Mouse (Mus musculus) left cerebral cortex, postnatal 10 days (tissue): ENCODE measurements around the gene Usf2. TPM values are rescaled to one million over a fixed set of nuclear protein-coding genes. Genes with fewer than 3 reads are reported as not detected.
"Not testable (repeated sequence)": the region's sequence is repeated elsewhere in the genome, so short reads cannot be mapped to it uniquely, and the experiment has no call there.

Experiments used
- DNase-seq, 2 experiments: peaks; one replicate each; pipeline ENCODE4 v3.0.0; 2021 to 2022; ENCODE audit warnings: low spot score in 2 of 2, mixed read lengths in 1 of 2; ENCODE audit errors: extremely low spot score in 1 of 2
- intact Hi-C: fragments of 180-260 bp; cut with DNase I; formaldehyde crosslinking; loops from one replicate; pipeline ENCODE4 v1.15.1; 2025
- total RNA-seq, 2 experiments: library from RNA; stranded (reverse); gene quantifications; 2 replicates each; pipeline ENCODE4 v1.2.3; 2021

Usf2 gene
- total RNA-seq, 2 experiments from 2014 or later, result 112 to 115 TPM

DNA sequence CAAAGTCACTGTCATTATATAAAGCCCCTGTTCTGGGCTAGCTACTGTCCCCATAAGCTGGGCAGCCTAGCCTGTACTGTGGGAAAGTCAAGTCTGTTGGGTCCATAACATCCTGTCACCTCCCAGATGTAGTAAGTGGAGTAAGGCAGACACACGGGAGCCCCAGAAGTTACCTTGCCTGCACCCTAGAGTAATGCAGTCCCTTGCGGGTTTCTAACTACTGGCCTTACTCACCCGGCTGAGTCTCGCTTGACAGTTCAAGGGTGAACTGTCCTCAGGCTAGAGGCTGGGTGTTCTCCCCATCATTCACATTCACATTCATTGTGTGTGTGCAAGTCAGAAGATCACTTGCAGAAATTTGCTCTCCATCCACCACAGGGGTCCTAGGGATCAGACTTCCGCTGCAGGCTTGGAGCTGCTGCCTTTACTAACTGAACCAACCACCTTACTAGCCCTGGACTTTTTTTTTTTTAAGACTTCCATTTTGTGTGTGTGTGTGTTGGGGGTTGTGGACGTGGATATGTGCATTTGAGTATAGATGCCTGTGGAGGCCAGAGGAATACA lies 3.3 kb upstream of the Usf2 start:
- no peak for DNase-seq
- intact Hi-C loops, result loop anchor here (5.0 kb wide), 1 partner anchor 92 kb away; the partner anchor contains the start of gene Fxyd7

DNA sequence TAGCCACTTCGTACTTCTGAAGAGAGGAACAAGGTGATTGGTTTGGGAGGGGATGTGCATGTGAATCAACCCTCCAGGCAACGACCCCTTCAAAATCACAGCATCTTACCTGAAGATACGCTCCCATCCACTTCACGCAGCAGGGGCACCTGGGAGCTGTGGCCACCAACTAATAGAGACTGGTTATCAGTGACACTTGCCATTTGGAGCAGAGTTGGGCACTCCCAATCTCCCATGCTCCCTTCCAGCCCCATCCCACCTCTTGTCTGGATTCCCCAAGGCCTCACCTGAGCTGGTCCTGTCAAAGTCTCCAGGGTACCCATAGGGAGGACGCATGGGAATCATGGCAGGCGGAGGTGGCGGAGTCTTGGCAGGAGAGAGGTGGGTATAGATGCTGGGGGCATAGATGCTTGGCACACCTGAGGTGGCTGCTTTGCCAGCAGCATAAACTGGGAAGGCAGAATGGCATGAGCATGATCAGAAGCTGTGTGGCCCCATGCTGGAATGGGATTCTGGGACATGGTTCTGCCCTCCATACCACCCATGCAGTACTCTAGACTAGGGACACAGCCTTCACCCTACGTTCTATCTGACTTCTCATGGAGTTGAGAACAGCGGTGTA lies 2.4 kb upstream of the Usf2 start:
- DNase-seq, result no peak
- intact Hi-C loops, result loop anchor here (5.0 kb wide), 1 partner anchor 93 kb away; the partner anchor contains the start of gene Fxyd7

DNA sequence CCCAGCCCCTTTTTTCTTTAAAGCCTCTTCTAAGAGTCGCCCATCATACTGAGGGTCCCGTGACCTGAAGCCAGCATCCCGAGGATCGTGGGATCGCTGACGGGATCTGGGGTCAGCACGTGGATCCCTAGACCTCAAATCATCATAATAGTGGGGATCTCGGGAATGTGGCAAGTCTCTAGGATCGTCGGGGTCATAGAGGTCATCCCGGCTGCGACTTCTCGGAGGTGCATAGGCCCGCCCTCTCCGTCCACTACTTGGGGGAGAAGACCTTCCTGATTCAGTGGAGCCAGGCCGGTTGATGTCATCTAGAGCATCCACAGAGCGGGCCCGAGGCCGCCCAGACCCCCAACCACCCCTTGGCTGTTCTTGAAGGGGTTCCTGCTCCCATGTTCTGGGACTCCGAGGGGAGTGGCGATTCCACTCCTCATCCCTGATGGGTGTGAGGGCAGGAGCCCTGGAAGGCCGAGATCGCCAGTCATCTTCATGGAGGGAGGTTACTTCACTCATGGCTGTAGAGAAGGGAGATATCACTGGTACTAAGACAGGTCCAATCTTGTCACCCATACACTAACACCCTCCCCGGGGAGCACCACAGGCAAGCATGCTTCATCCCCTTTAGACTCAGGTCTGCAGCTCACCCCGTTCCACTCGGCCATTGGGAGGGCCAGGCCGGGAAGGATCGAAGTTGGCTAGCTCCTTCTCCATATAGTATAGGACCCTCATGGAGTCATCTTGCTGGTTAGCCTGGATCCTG lies 1.7 kb upstream of the Usf2 start:
- intact Hi-C loops, result loop anchor here (5.0 kb wide), 1 partner anchor 94 kb away; the partner anchor contains the start of gene Fxyd7
- DNase-seq, result peak in 1 of 2 experiments; percentile 65

GRCm38 (mm10) chr7:30957367-30957783 lies 772 bp upstream of the Usf2 start:
- intact Hi-C loops, result loop anchor here (5.0 kb wide), 1 partner anchor 95 kb away; the partner anchor contains the start of gene Fxyd7
- peak; percentile 82 to 93 for DNase-seq

DNA sequence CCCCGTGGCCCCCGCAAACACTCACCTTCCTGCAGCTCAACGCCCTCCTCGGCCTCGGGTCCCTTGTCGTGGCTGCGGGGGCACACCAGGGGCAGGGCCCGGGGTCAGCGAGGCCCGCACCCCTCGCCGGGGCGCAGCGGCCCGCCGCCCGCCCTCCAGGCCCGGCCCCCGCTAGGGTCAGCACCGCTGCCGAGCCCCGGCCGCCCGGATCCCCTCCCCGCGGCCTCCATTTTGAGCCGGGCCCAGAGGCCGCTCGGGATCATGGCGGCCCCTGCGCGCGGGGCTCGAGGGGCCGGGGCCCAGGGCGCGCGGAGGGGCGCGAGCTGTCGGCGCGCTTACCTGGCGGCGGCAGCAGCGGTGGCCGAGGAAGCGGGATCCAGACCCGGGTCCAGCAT lies 249 bp downstream of the Usf2 start:
- intact Hi-C loops, result loop anchor here (5.0 kb wide), 1 partner anchor 96 kb away; the partner anchor contains the start of gene Fxyd7
- peak in 1 of 2 experiments; percentile 73 for DNase-seq

DNA sequence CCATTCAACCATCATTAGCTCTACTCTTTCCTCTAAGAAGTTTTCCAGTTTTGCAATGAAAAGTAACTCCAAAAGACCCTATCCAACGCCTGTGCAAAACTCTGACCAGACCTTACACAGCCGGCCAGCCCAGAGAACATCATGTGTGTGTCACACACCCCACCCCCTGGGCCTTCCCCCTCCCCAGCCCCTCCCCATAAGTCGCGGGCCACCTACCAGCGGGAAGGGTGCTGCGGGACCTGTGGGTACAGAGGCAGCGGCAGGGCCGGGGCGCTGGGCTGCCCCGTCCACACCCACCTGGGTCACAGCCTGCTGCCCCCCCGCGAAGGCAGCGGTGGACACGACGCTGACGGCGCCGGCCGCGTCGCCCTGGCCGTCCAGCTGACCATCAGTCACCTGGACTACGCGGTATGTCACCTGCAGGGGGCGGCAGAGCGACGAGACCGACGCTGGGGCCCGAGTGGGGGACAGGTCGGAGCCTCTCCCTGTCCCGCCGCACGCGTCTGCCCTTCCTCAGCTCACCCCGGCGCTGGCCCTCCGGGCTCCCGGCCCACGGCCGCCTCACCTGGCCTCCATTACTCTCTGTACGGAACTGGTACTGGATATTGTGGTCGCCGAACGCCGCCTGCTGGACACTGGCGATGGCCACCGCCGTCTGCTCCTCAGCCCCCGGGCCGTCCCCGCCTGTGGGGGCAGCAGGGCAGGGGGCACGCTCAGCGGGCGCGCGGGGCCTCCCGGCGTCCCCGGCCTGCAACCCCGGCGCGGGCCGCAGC lies 833 bp downstream of the Usf2 start:
- intact Hi-C loops, result loop anchor here (5.0 kb wide), 1 partner anchor 97 kb away; the partner anchor contains the start of gene Fxyd7
- peak; percentile 59 to 91 for DNase-seq

GRCm38 (mm10) chr7:30954971-30955520 lies 1.6 kb downstream of the Usf2 start:
- no peak for DNase-seq
- intact Hi-C loops, result loop anchor here (5.0 kb wide), 1 partner anchor 97 kb away; the partner anchor contains the start of gene Fxyd7

- intact Hi-C loops, result no loop called here
- peak in 1 of 2 experiments; percentile 50 for DNase-seq
Measured at GRCm38 (mm10) chr7:30954036-30954435, 2.6 kb downstream of the Usf2 start.

GRCm38 (mm10) chr7:30953459-30953858 lies 3.1 kb downstream of the Usf2 start:
- intact Hi-C loops, result no loop called here
- DNase-seq, result peak in 1 of 2 experiments; percentile 48

DNA sequence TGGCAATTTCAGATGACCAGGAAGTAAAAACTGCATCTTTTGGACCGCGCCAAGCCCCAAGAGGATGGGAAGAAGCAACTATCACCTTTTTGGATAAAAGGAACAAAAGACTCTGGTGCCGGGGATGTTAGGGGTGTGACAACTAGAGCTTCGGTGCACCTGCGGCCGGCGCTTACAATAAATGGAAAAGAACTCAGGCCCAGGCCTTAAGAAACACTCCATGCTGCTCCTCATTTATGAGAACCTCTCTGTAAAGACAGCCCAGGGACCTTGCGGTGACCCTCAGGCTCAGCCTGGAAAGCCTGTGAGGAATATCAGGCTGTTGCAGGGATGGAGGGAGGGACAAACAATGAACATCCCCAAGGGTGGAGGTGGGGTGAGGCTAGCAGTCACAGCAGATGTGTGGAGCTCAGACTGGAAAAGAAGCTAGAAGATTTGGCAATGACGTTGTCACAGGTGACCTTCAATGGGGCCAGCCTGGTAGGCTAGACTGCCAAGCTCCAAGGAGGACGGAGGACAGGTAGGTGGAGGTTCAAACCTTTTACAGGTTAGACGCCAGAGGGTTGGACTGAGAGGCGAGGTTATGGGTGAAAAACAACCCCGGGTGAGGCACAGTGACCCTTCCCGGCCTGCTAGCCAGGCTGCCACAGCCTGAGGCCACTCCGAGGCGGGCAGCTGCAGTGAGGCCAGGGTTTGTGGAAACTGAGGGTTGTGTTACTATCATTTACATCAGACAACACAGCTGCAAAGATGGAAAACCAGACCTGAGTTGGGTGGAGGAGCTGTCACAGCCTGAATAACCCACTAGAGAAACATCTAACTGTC lies 4.0 kb downstream of the Usf2 start:
- intact Hi-C loops, result no loop called here
- DNase-seq, result peak in 1 of 2 experiments; percentile 22

DNA sequence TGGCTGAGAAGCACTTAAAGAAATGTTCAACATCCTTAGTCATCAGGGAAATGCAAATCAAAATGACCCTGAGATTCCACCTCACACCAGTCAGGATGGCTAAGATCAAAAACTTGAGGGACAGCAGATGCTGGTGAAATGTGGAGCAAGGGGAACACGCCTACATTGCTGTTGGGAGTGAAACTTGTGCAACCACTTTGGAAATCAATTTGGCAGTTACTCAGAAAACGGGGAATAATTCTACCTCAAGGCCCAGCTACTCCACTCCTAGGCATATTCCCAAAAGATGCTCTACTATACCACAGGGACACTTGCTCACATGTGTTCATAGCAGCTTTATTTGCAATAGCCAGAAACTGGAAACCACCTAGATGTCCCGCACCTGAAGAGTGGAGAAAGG lies 6.7 kb downstream of the Usf2 start:
- intact Hi-C loops, result not testable (repeated sequence)

GRCm38 (mm10) chr7:30945876-30946275 lies 10.7 kb downstream of the Usf2 start:
- intact Hi-C loops, result no loop called here
- DNase-seq, result no peak

More for the DNA sequence above, 6.7 kb downstream of the Usf2 start:
- DNase-seq, result peak in 1 of 2 experiments; percentile 1

GRCm38 (mm10) chr7:30945466-30945865 lies 11.1 kb downstream of the Usf2 start:
- intact Hi-C loops, result not testable (repeated sequence)
- DNase-seq, result peak in 1 of 2 experiments; percentile 43

GRCm38 (mm10) chr7:30944706-30945105 lies 11.9 kb downstream of the Usf2 start:
- intact Hi-C loops, DNase-seq: not testable (repeated sequence)

DNA sequence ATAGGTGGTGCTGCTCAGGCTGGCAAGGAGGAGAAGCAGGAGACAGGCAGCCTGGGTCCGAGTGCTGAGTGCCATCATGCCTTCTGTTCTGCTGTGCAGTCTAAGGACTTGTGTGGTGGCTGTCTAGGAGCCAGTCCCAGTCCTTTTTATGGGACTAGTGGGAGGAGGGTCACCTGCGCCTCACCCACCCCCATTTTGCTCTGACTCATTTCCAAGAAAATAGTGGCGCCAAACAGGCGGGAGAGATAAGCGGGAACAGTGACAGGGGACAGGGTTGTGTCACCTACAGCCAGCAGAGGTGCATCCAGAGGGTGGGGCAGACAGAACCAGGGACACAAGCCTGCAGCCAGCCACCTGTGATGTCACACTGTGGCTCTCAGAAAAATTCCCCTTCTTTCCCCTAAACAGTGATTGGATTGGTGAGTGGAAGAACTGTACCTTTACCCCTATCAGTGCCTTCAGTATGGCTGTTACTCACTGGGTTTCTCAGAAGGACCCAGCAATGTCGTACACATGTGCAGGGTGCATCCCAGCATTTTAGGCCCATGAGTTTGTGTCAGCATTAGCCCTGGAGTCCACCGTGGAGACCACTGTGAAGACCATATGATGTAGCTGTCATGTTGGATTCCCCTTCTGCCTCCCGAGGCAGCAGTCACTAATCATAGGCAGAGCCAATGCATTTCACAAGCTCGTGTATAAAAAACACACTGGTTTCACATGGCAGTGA lies 12.5 kb downstream of the Usf2 start, which contains the start of gene Hamp:
Gene Hamp, minus strand, starts transcription at position 124 of the 727 bp plus-strand sequence.
- DNase-seq, result no peak
- intact Hi-C loops, result no loop called here

DNA sequence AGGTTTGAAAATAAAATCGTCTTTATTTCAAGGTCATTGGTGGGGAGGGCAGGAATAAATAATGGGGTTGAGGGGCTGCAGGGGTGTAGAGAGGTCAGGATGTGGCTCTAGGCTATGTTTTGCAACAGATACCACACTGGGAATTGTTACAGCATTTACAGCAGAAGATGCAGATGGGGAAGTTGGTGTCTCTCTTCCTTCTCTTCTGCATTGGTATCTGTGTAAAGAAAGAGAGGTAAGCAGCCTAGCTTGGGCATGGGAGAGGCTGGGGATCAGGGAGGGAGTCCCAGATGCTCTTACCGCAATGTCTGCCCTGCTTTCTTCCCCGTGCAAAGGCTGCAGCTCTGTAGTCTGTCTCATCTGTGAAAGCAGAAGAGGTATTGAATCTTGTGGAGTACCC lies 14.2 kb downstream of the Usf2 start:
- DNase-seq, intact Hi-C loops: not testable (repeated sequence)

- not testable (repeated sequence) for DNase-seq
Measured at GRCm38 (mm10) chr7:30940070-30940469, 16.5 kb downstream of the Usf2 start.

More at GRCm38 (mm10) chr7:30940070-30940469, 16.5 kb downstream of the Usf2 start:
- intact Hi-C loops, result not testable (repeated sequence)
